Mouse (Mus musculus) embryonic facial prominence, embryonic 13.5 days (tissue): ENCODE data around the gene Nrip2. TPM values are rescaled to one million over a fixed set of nuclear protein-coding genes. Genes with fewer than 3 reads are reported as not detected.

ENCODE experiments used
- ATAC-seq: fragments of 200-750 bp; cut with Nextera tagmentation; 2 replicates; pipeline ENCODE4 v1.8.0; 2017; ENCODE audit warnings: low read depth; ENCODE audit not compliant: insufficient number of reproducible peaks, insufficient read depth, low FRiP score, low TSS enrichment
- H3K27ac ChIP-seq: fragments of 300-500 bp; sonication (generic); 2 replicates; pipeline ENCODE4 v1.5.1; 2015; ENCODE audit warnings: moderate library complexity, mild to moderate bottlenecking, inconsistent platforms
- H3K27me3 ChIP-seq: fragments of 300-500 bp; sonication (generic); 2 replicates; pipeline ENCODE4 v1.6.1; 2015; ENCODE audit warnings: mild to moderate bottlenecking, inconsistent platforms
- H3K36me3 ChIP-seq: fragments of 300-500 bp; sonication (generic); 2 replicates; pipeline ENCODE4 v1.6.1; 2015; ENCODE audit warnings: mild to moderate bottlenecking, inconsistent platforms
- H3K4me1 ChIP-seq: fragments of 300-500 bp; sonication (generic); 2 replicates; pipeline ENCODE4 v1.6.1; 2015; ENCODE audit warnings: inconsistent platforms
- H3K4me2 ChIP-seq: fragments of 300-500 bp; sonication (generic); 2 replicates; pipeline ENCODE4 v1.6.1; 2015; ENCODE audit warnings: moderate library complexity, mild to moderate bottlenecking, inconsistent platforms
- H3K4me3 ChIP-seq: fragments of 300-500 bp; sonication (generic); 2 replicates; pipeline ENCODE4 v1.5.1; 2015; ENCODE audit warnings: mild to moderate bottlenecking, inconsistent platforms
- H3K9ac ChIP-seq: fragments of 300-500 bp; sonication (generic); 2 replicates; pipeline ENCODE4 v1.6.1; 2015; ENCODE audit warnings: mild to moderate bottlenecking, inconsistent platforms
- H3K9me3 ChIP-seq: fragments of 300-500 bp; sonication (generic); 2 replicates; pipeline ENCODE4 v1.6.1; 2016; ENCODE audit warnings: inconsistent platforms
- WGBS: fragments of 180-500 bp; shearing (Covaris S2); methylation state at CpG from one replicate; pipeline ENCODE4 v1.1.7; 2015; ENCODE audit warnings: mixed read lengths; 5-methylcytosine and 5-hydroxymethylcytosine counted together
- polyA plus RNA-seq: library from polyadenylated mRNA; unstranded; fragments of >200 nt; fragmentation: Nextera tagmentation; extraction: Ambion mirVana; gene quantifications from 2 replicates; pipeline ENCODE4 v1.2.1, GENCODE M21; 2015

Nrip2 gene
- polyA plus RNA-seq, 1 experiment from 2014 or later, result 5.7 TPM

DNA sequence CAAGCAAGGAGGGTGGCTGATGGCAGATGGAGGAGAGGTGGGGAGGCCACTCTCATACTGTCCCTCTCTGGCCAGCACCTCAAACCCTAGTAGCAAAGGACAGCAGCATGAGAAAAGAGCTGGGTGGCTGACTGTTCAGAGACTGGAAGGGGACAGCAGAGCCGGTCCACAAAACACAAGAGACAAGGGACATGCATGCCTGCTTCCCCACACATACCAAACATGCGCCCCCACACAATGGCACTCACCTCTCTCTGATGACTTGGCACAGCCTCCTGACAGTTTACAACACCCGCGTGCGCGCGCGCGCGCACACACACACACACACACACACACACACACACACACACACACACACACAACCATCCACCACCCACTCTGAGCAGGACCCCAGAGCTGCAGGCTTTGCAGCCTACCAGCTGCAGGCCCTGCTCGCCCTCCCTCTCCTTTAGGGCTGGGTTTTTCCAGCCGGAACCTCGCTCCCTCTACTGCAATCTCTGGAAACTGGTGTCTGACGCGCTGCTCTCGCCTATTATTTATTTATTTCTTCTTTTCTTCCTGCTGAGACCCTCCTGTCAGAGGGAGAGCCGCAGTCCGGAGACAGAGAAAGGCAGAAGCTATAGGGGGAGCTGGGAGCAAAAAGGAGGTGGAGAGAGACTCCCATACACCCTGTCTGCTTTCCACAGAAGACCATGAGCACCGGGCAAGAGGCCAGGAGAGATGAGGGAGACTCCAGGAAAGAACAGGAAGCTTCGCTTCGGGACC is 507 bp downstream of the Nrip2 start:
- Histone ChIP-seq H3K27ac (peak overlapping the region; percentile 48; the same call in 1 of the 2 replicates), H3K9me3 (no peaks in the 10 kb centered on the region), H3K4me2 (peak overlapping the region; percentile 49), H3K36me3 (no peaks in the 10 kb centered on the region), H3K9ac (peak overlapping the region; percentile 64), H3K27me3 (no peaks in the 10 kb centered on the region), H3K4me3 (peak overlapping the region; percentile 29), H3K4me1 (peaks cover 13% of the 10 kb centered on the region; the same call in 1 of the 2 replicates)
- ATAC-seq, result 0 out of 2 replicates have a peak, but pooled peaks have one; percentile 45
- 47% methylated on average over 21 of the region's 21 CpGs for WGBS

DNA sequence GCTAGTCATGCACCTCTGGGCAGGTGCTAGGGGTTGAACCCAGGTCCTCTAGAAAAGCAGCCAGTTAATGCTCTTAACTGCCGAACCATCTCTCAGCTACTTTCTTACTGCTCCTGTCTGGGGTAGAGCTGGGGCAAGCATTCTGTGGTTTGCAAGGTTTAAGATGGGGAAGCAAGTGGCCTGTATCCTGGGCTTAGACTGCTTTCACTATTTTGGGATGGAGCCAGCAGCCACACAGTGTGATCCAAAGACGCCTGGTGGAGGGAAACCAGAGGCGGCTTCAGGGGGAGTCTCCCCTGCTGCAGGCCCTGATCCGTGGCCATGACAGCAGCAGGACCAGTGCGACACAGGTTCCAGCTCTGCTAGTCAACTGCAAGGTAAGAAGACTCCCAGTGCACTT is 5.6 kb downstream of the Nrip2 start:
- 64% methylated on average over 5 of the region's 5 CpGs for WGBS
- no peak for ATAC-seq
- no peak overlapping the region for H3K27ac ChIP-seq
- no peaks in the 10 kb centered on the region for H3K9me3 ChIP-seq
- H3K9ac ChIP-seq, result no peak overlapping the region
- no peak overlapping the region for H3K4me3 ChIP-seq
- H3K36me3 ChIP-seq, result peaks cover 40% of the 10 kb centered on the region
- no peaks in the 10 kb centered on the region for H3K27me3 ChIP-seq
- peaks cover 8% of the 10 kb centered on the region; the same call in 1 of the 2 replicates for H3K4me1 ChIP-seq
- H3K4me2 ChIP-seq, result no peak overlapping the region

DNA sequence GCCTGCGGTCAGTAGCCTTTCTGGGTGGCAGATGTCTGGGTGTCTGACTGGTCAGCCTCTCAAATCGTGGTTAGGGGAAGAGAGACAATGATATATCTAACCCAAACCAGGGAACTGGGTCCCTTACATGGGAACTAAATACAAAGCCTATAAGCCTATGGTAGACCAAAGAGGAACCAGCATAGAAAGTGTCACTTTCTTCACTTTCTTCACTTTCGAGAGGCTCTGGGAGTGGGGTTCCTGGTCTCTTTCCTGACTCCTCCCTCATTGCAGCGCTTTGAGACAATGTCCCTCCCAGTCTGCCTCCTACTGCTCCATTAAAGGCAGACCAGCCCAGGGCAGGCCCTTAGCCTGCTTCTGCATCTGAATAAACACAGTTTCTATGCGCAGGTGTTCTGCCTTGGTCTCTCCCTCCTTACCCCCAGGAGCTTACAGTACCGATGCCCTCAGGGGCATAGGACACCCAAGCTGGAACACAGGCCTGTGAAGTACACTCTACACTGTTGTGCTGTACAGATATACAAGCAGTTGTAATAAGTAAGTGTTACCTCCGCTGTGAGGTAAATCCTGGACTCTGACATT is 9.5 kb downstream of the Nrip2 start:
- H3K4me1 ChIP-seq, result no peaks in the 10 kb centered on the region
- H3K27me3 ChIP-seq, result no peaks in the 10 kb centered on the region
- no peak overlapping the region for H3K27ac ChIP-seq
- H3K36me3 ChIP-seq, result peaks cover 70% of the 10 kb centered on the region
- H3K9ac ChIP-seq, result no peak overlapping the region
- H3K4me2 ChIP-seq, result no peak overlapping the region
- H3K4me3 ChIP-seq, result no peak overlapping the region
- WGBS, result 86% methylated on average over 7 of the region's 7 CpGs
- no peaks in the 10 kb centered on the region for H3K9me3 ChIP-seq
- ATAC-seq, result no peak

DNA sequence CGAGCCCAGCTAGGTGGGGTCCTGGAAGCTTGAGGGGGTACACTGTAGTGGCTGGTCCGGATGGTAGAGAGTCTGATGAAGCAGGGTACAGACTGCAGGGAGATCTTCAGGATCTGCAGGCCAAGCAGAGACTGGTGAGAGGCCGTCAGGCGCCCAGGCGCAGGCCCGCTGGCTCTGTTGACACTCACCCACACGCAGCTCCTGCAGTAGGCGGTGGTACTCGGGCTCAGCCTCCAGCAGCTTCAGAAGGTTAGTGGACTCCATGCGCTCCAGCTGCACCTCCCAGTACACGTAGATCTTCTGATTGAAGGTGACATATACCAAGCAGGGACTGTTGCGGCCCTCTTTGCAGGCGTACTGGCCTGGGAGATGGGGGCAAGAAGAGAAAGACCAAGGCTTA is 11.2 kb downstream of the Nrip2 start:
- WGBS, result 94% methylated on average over 13 of the region's 13 CpGs
- Histone ChIP-seq H3K27me3 (no peaks in the 10 kb centered on the region), H3K27ac (no peak overlapping the region), H3K4me2 (no peak overlapping the region), H3K36me3 (peaks cover 69% of the 10 kb centered on the region), H3K9me3 (no peaks in the 10 kb centered on the region), H3K9ac (no peak overlapping the region), H3K4me3 (no peak overlapping the region), H3K4me1 (no peaks in the 10 kb centered on the region)
- no peak for ATAC-seq

DNA sequence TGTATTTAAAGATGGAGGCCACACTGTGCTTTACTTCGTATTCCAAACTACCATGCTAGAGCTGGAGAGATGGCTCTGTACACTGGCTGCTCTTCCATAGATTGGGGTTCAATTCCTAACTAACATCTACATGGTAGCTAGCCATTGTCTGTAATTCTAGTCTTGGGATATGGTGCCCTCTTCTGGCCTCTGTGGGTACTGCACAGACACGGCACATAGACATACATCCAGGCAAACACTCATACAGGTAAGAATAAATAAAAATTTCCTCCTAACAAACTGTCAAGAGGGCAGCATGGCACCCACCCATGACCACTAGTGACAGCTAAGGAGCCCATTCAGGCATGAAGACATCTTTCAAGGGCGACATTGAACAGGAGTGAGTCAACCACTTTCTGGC is 12.0 kb downstream of the Nrip2 start:
- Histone ChIP-seq H3K4me1 (no peaks in the 10 kb centered on the region), H3K4me3 (no peak overlapping the region), H3K36me3 (peaks cover 70% of the 10 kb centered on the region), H3K27ac (no peak overlapping the region), H3K9ac (no peak overlapping the region), H3K27me3 (no peaks in the 10 kb centered on the region), H3K9me3 (no peaks in the 10 kb centered on the region), H3K4me2 (no peak overlapping the region)
- ATAC-seq, result no peak
- WGBS, result 17% methylated on average over 3 of the region's 3 CpGs

DNA sequence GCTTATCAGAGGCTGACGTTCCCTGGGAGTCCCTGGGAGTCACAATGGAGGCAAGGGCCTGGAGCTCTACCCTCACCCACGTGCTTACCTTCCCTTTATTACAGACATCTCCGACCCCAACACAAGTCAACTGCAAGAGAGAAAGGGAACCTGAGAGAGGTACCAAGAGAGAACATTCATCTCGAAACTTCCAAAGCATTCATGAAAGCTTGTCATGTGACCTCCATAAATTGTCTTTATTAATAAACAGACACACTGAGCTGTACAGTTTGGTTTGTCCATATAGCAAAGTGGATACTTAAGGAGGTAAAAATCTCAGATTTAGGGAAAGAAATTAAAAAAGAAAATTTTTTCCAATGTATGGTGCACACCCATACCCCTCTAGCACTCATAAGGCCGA is 17.1 kb downstream of the Nrip2 start:
- peaks cover 32% of the 10 kb centered on the region for H3K36me3 ChIP-seq
- 92% methylated on average over 5 of the region's 5 CpGs for WGBS

DNA sequence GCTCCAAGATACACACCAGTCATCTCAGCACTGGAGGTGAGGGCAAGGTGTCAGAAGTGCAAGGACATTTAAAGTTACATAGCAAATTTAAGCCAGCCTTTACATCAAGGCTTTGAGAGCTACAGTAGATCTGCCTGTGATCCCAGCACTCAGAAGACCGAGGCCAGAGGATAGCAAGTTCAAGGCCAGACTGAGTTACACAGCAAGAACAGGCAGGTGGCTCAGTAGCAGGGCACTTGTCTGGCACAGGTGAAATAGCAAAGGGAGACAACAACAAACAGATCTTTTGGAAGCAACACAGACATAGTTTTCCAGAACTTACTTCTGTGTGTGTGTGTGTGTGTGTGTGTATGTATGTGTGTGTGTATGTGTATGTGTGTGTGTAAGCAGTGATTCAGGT is 19.0 kb downstream of the Nrip2 start:
- Histone ChIP-seq H3K4me3 (no peak overlapping the region), H3K36me3 (peaks cover 19% of the 10 kb centered on the region), H3K9ac (no peak overlapping the region), H3K9me3 (no peaks in the 10 kb centered on the region), H3K27ac (no peak overlapping the region), H3K4me1 (no peaks in the 10 kb centered on the region), H3K4me2 (no peak overlapping the region), H3K27me3 (no peaks in the 10 kb centered on the region)
- no peak for ATAC-seq
- WGBS, result 82% methylated on average over 1 of the region's 1 CpGs

More for the DNA sequence above, 17.1 kb downstream of the Nrip2 start:
- no peaks in the 10 kb centered on the region for H3K27me3 ChIP-seq
- no peak overlapping the region for H3K27ac ChIP-seq
- no peaks in the 10 kb centered on the region for H3K9me3 ChIP-seq
- no peaks in the 10 kb centered on the region for H3K4me1 ChIP-seq
- no peak overlapping the region for H3K4me3 ChIP-seq
- H3K4me2 ChIP-seq, result no peak overlapping the region
- no peak overlapping the region for H3K9ac ChIP-seq
- no peak for ATAC-seq

DNA sequence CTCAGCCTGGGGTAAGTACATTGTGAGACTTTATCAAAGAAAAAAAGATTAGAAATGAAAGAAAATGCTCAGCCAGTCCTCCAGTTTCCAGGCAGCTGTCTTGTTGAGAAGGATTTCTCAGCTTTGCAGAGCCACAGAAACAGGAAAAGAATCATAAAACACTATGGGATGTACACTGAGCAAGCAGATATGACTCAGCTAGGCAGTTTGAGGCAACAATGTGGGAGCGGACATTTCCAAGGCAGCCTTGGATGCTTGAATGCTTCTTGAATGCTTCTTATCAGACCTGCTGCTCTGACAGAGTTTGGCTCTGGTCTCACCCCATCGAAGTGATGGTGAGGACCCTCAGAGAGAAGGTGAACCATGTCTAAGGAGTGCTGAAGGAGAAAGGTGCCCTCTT is 21.9 kb downstream of the Nrip2 start:
- Histone ChIP-seq H3K4me2 (no peak overlapping the region), H3K4me1 (peaks cover 2% of the 10 kb centered on the region; the same call in 1 of the 2 replicates), H3K9me3 (no peaks in the 10 kb centered on the region), H3K4me3 (no peak overlapping the region), H3K9ac (no peak overlapping the region), H3K36me3 (peaks cover 10% of the 10 kb centered on the region), H3K27ac (no peak overlapping the region), H3K27me3 (no peaks in the 10 kb centered on the region)
- no peak for ATAC-seq
- 90% methylated on average over 2 of the region's 2 CpGs for WGBS

DNA sequence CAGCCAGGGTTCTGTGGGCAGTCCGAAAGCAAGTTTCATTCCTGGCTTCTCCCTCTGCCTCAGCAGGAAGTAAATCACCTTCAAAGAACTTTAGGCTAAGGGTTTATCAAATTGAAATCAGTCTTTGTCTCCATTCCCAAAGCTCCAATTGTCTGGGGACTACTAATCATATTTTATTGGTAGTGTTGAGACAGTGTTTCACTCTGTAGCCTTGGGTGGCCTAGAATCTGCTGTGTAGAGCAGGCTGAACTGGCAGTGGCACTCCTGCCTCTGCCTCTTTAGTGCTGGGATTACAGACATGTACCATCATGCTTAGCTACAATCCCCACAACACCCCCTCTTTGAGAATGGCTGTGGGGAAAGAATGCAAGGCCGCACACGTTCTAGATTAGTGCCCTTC is 22.4 kb downstream of the Nrip2 start:
- Histone ChIP-seq H3K9me3 (no peaks in the 10 kb centered on the region), H3K27ac (no peak overlapping the region), H3K9ac (no peak overlapping the region), H3K27me3 (no peaks in the 10 kb centered on the region), H3K36me3 (peaks cover 10% of the 10 kb centered on the region), H3K4me2 (no peak overlapping the region), H3K4me1 (peaks cover 2% of the 10 kb centered on the region; the same call in 1 of the 2 replicates), H3K4me3 (no peak overlapping the region)
- no peak for ATAC-seq
- 83% methylated on average over 3 of the region's 3 CpGs for WGBS

DNA sequence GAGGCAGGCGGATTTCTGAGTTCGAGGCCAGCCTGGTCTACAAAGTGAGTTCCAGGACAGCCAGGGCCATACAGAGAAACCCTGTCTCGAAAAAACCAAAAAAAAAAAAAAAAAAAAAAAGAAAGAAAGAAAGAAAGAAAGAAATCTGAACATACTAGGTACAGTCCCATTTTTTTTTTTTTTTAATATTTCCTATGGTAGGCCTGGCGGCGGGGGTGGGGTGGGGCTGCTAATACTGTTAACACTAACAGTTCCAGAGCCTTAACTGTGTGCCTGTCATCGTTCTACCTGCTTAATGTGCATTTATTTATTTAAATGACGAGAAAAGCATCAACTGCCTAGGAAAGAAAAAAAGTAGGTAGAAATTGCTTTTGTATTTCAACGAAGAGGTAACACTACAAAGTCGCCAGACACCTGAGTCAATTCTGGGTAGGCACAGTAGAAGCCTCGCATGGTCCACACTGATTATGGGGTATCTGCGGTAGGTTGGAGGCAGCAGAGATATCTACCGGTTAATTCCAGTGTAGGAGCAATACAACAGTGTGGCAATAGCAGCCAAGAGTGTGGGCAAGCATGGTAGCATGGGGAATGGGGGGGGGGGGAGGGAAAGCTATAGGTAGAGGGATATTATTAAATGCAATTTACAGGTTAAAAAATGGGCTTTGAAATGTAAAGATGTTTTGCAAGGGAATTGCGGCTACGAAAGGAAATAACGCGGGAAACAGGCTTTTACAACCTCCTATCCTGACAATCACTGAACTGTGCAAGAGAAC is 24.6 kb downstream of the Nrip2 start:
- Histone ChIP-seq H3K27me3 (no peaks in the 10 kb centered on the region), H3K4me2 (peak overlapping the region; percentile 64), H3K9me3 (no peaks in the 10 kb centered on the region), H3K4me1 (peaks cover 2% of the 10 kb centered on the region; the same call in 1 of the 2 replicates), H3K36me3 (peaks cover 22% of the 10 kb centered on the region), H3K9ac (peak overlapping the region; percentile 77), H3K27ac (peak overlapping the region; percentile 95), H3K4me3 (peak overlapping the region; percentile 66)
- ATAC-seq, result no peak
- WGBS, result 47% methylated on average over 16 of the region's 16 CpGs

DNA sequence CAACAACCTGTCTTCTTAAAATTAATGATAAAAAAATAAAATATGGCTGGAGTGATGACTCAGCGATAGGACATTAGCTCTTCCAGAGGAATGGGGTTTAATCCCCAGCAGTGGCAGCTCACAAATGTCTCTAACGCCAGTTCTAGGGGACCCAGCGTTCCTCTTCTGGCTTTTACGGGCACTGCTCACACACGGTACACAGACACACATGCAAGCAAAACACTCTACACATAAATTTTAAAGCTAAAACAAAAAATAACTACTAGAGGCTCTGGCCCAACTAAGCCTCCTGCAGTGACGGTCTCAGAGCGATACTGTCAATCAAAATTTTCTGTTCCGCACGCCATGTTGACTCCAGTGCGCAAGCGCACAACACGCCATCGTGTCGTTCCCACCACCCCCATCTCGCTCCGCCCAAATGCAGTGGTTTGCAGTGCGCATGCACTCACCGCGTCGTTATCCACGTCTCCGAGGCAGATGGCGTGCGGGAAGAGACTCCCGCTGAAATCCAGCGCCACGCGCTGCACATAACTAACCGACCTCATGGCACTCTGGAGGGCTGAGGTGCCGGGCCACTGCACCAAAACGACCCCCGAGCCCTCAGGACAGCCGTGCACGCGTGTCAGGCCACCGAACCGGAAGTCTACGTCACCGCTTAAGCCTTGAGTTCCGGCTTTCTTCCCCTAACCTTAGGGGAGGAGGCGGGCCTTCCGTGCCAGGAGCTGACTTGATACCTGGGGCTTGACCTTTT is 25.3 kb downstream of the Nrip2 start, which contains the start of gene Itfg2:
Gene Itfg2 (minus strand): TSS at position 663 of the 751 bp plus-strand sequence.
- peak within 1 kb of the TSS; percentile 66 for H3K4me3 ChIP-seq
- peak within 1 kb of the TSS; percentile 64 for H3K4me2 ChIP-seq
- peak within 1 kb of the TSS; percentile 77 for H3K9ac ChIP-seq
- H3K9me3 ChIP-seq, result no peaks in the 10 kb centered on the region
- no peaks in the 10 kb centered on the region for H3K27me3 ChIP-seq
- ATAC-seq, result peak; percentile 90
- peaks cover 29% of the 10 kb centered on the region for H3K36me3 ChIP-seq
- under 1% methylated on average over 42 of the region's 42 CpGs for WGBS
- peak within 1 kb of the TSS; percentile 95 for H3K27ac ChIP-seq
- H3K4me1 ChIP-seq, result peaks cover 2% of the 10 kb centered on the region; the same call in 1 of the 2 replicates
